Mouse (Mus musculus): ENCODE results near the gene Col27a1.

GRCm38 (mm10) chr4:63384262-63384661 lies 170.5 kb downstream of the Col27a1 start:
- TF ChIP-seq POLR2A (IDR thresholded peaks at IDR 0.05; ENCODE audit: extremely low read depth, insufficient read depth, low read length) (no peak), CTCF (IDR thresholded peaks at IDR 0.05; ENCODE audit: low read depth, low read length) (no peak)

All from liver, adult 2 months (tissue).